Mouse (Mus musculus): ENCODE data around the gene Pde4d. TPM values are rescaled to one million over a fixed set of nuclear protein-coding genes. Genes with fewer than 3 reads are reported as not detected.

Gene Pde4d
- polyA plus RNA-seq, 1 experiment from 2014 or later = 12.9 TPM

DNA sequence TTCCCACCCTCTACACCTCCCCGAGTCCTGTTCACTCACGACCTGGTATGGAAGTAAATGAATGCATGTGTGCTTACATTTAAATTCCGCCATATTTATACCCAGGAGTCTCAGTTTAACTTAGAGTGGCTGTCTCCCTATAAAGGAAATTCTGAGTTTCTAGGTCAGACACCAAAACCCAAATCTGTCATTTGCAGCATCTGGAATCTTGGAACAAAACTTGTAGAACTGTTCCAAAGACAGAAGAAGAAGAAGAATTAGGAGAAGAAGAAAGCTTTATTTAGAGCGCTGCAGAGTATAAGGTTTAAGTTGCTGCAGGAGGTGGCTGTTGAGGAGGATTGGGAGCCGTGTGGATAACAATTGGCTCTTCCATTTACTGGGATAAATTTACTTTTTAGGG lies 1179.5 kb downstream of the Pde4d start:
- no peak overlapping the region for H3K4me2 ChIP-seq (ENCODE audit: low read depth, low read length)
- no peak overlapping the region for H3K9ac ChIP-seq (ENCODE audit: low read depth, low read length)
- H3K9me3 ChIP-seq (replicated peaks; ENCODE audit: control insufficient read depth, low read length) = no peaks in the 10 kb centered on the region
- H3K4me3 ChIP-seq (ENCODE audit: low read depth, low read length) = no peak overlapping the region
- H3K27me3 ChIP-seq (ENCODE audit: control insufficient read depth, insufficient read depth, low read depth, low read length) = no peaks in the 10 kb centered on the region
- H3K36me3 ChIP-seq (ENCODE audit: control insufficient read depth, insufficient read depth) = no peaks in the 10 kb centered on the region
- ATAC-seq (ENCODE audit: low read depth) = no peak
- 67% methylated on average over 5 of the region's 5 CpGs for WGBS (ENCODE audit: insufficient replicate concordance)
- no peak overlapping the region for H3K27ac ChIP-seq (ENCODE audit: low read length)
- H3K4me1 ChIP-seq (ENCODE audit: control insufficient read depth, low read depth, low read length) = peaks cover 12% of the 10 kb centered on the region

DNA sequence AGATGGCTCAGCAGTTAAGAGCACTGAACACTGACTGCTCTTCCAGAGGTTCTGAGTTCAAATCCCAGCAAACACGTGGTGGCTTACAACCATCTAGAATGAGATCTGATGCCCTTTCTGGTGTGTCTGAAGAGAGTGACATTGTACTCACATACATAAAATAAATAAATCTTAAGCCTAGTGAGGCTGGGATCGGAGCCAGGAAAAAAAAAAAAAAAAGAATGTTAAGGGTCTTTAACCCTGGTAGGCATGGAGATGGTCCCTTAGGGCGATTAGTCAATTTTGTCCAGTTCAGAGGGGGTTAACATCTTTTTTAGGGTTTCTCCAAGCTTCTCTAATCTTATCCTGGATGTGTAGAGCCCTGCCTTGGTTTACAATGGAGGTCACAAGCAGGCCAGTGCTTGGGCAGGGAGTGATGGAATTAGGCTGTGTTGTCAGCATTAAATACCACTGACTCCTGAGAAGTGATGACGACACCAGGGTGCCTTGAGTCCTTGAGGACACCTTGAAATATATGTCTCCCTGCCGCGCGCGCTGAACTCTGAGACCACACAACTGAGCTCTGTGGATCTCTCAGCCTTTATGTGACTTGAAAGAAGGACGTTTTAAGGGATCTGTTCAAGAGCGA lies 1181.8 kb downstream of the Pde4d start:
- no peaks in the 10 kb centered on the region for H3K36me3 ChIP-seq (ENCODE audit: control insufficient read depth, insufficient read depth)
- peak overlapping the region; percentile 73 for H3K27ac ChIP-seq (ENCODE audit: low read length)
- H3K9me3 ChIP-seq (replicated peaks; ENCODE audit: control insufficient read depth, low read length) = no peaks in the 10 kb centered on the region
- H3K4me1 ChIP-seq (ENCODE audit: control insufficient read depth, low read depth, low read length) = peaks cover 12% of the 10 kb centered on the region
- H3K4me2 ChIP-seq (ENCODE audit: low read depth, low read length) = no peak overlapping the region
- 67% methylated on average over 10 of the region's 10 CpGs for WGBS (ENCODE audit: insufficient replicate concordance)
- no peak overlapping the region for H3K9ac ChIP-seq (ENCODE audit: low read depth, low read length)
- no peaks in the 10 kb centered on the region for H3K27me3 ChIP-seq (ENCODE audit: control insufficient read depth, insufficient read depth, low read depth, low read length)
- no peak overlapping the region for H3K4me3 ChIP-seq (ENCODE audit: low read depth, low read length)
- no peak for ATAC-seq (ENCODE audit: low read depth)

DNA sequence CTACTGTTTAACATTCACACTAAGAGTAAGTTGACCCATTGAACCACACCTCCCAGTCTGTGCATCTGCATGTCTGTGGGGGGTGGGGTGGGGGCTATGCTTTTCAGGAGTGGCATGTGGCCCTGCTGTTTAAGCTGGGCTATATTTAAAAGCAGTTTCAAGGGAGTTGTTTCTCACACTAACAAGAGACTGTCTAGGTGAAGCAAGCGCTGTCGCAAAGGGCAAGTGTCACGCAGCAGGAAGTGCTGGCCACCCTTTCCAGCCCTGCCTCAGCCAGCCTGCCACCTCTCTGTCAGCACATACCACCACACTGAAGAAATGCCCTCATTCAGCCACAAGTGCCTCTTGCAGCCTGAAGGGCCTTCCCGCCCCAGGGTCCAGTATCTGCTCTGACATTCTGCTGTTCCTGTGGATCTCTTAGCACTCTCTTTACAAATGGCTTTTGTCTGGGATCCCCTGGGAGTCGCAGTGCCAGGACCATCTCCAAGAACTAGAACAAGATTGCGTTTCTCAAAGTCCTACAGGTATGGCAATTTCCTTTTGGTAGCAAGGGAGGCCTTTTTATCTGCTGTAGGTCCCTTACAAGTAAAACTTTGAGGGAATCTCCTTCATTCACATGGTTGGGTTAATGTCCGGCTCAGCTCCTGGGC lies 1182.8 kb downstream of the Pde4d start:
- 0 out of 2 replicates have a peak overlapping the region, but pooled peaks have one; percentile 19 for H3K4me3 ChIP-seq (ENCODE audit: low read depth, low read length)
- H3K4me2 ChIP-seq (ENCODE audit: low read depth, low read length) = peak overlapping the region; percentile 44
- H3K27me3 ChIP-seq (ENCODE audit: control insufficient read depth, insufficient read depth, low read depth, low read length) = no peaks in the 10 kb centered on the region
- WGBS (ENCODE audit: insufficient replicate concordance) = 17% methylated on average over 7 of the region's 7 CpGs
- H3K4me1 ChIP-seq (ENCODE audit: control insufficient read depth, low read depth, low read length) = peaks cover 12% of the 10 kb centered on the region
- H3K9ac ChIP-seq (ENCODE audit: low read depth, low read length) = peak overlapping the region; percentile 46
- peak; percentile 66 for ATAC-seq (ENCODE audit: low read depth)
- no peaks in the 10 kb centered on the region for H3K9me3 ChIP-seq (replicated peaks; ENCODE audit: control insufficient read depth, low read length)
- H3K27ac ChIP-seq (ENCODE audit: low read length) = peak overlapping the region; percentile 91
- H3K36me3 ChIP-seq (ENCODE audit: control insufficient read depth, insufficient read depth) = no peaks in the 10 kb centered on the region

DNA sequence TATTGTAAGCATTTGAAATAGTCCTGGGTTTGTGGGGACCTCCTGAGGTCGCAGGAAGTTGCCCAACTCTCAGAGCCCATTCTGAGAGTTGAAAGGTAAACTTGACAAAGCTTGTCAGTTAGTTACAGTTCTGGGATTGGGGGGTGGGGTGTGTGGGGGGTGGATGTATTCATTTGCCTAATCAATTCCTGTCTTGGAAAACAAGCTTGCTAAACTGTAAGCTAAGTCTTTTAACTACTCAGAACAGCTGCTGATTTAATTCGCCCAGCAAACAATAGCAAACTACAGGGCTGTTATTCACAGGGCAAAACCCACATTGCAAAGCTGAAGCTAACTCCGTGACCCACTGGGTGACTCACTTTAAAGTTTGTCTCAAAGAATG lies 1183.3 kb downstream of the Pde4d start:
- WGBS (ENCODE audit: insufficient replicate concordance) = 24% methylated on average over 3 of the region's 3 CpGs
- peaks cover 12% of the 10 kb centered on the region for H3K4me1 ChIP-seq (ENCODE audit: control insufficient read depth, low read depth, low read length)
- H3K4me2 ChIP-seq (ENCODE audit: low read depth, low read length) = peak overlapping the region; percentile 44
- peak; percentile 69 for ATAC-seq (ENCODE audit: low read depth)
- no peaks in the 10 kb centered on the region for H3K36me3 ChIP-seq (ENCODE audit: control insufficient read depth, insufficient read depth)
- peak overlapping the region; percentile 46 for H3K9ac ChIP-seq (ENCODE audit: low read depth, low read length)
- no peaks in the 10 kb centered on the region for H3K27me3 ChIP-seq (ENCODE audit: control insufficient read depth, insufficient read depth, low read depth, low read length)
- no peaks in the 10 kb centered on the region for H3K9me3 ChIP-seq (replicated peaks; ENCODE audit: control insufficient read depth, low read length)
- H3K27ac ChIP-seq (ENCODE audit: low read length) = peak overlapping the region; percentile 91
- H3K4me3 ChIP-seq (ENCODE audit: low read depth, low read length) = peak overlapping the region; percentile 25

DNA sequence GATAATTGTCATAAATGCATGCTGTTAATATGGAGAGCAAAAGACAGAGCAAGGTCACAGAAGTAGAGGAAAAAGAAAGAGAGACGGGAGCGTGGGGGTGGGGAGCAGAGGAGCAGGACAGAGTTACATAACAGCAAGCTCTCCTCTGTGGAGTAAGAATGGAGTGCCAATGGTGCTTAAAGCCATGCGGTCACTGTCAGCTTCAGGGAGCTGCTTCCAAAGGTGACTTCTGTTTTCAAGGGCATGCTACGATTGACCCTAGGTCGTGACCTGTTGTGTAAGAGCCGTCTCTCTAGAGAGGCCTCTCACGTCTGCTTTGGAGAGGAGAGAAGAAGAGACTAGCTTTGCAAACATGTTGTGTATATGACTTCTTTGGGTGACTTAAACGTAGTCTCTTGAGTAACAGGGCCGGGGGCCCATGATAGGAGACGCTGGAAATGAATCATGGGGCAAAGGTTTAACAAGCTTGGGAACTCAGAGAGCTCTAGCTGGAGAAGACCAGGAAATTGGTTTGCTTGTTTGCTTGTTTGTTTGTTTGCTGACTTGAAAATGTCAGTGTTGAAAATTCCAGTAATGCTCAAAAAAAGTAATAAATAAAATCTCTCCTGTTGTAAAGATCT lies 1186.3 kb downstream of the Pde4d start:
- WGBS (ENCODE audit: insufficient replicate concordance) = 58% methylated on average over 10 of the region's 10 CpGs
- ATAC-seq (ENCODE audit: low read depth) = peak; percentile 69
- no peaks in the 10 kb centered on the region for H3K36me3 ChIP-seq (ENCODE audit: control insufficient read depth, insufficient read depth)
- H3K4me2 ChIP-seq (ENCODE audit: low read depth, low read length) = peak overlapping the region; percentile 38
- H3K27ac ChIP-seq (ENCODE audit: low read length) = peak overlapping the region; percentile 26
- peaks cover 17% of the 10 kb centered on the region for H3K4me1 ChIP-seq (ENCODE audit: control insufficient read depth, low read depth, low read length)
- H3K27me3 ChIP-seq (ENCODE audit: control insufficient read depth, insufficient read depth, low read depth, low read length) = no peaks in the 10 kb centered on the region
- H3K9ac ChIP-seq (ENCODE audit: low read depth, low read length) = no peak overlapping the region
- no peak overlapping the region for H3K4me3 ChIP-seq (ENCODE audit: low read depth, low read length)
- H3K9me3 ChIP-seq (replicated peaks; ENCODE audit: control insufficient read depth, low read length) = no peaks in the 10 kb centered on the region

DNA sequence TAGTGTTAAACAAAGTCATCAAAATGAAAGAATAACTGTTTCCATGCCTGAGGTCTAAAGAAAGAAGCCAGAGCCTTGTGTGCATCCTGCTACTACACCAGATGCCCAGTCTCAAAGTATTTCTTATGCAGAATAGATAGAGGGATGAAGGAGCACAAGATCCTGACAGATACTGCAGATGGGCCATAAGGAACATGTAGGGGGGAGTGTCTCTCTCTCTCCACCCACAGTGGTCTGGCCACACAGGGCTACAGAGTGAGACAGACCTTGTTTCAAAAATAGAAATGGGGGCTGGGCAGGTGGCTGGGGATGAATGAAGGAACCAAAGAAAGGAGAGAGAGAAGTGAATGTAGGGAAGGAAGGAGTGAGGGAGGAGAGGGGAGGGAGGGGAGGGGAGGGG lies 1188.5 kb downstream of the Pde4d start:
- Histone ChIP-seq H3K36me3 (ENCODE audit: control insufficient read depth, insufficient read depth) (no peaks in the 10 kb centered on the region), H3K4me1 (ENCODE audit: control insufficient read depth, low read depth, low read length) (peaks cover 20% of the 10 kb centered on the region), H3K9me3 (replicated peaks; ENCODE audit: control insufficient read depth, low read length) (no peaks in the 10 kb centered on the region), H3K27ac (ENCODE audit: low read length) (no peak overlapping the region), H3K27me3 (ENCODE audit: control insufficient read depth, insufficient read depth, low read depth, low read length) (no peaks in the 10 kb centered on the region), H3K4me2 (ENCODE audit: low read depth, low read length) (no peak overlapping the region), H3K9ac (ENCODE audit: low read depth, low read length) (no peak overlapping the region), H3K4me3 (ENCODE audit: low read depth, low read length) (no peak overlapping the region)
- ATAC-seq (ENCODE audit: low read depth) = no peak

DNA sequence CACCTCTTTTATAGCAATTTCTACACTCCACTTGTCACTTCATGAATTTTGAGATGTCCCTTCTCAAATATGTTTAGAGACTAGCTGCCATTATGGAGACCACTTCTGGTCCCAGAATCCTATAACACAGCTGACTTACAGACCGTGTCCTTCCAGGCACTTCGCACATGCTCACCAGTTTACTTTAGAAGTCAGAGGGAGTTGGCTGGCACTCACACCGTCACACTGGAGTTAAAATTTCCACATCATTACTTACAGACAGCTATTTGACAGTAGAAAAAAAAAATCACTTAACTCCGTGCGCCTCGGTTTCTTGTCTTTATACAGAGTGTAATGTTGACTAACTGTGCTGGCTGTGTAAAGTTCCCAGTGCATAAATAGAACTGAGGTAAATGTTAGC lies 1189.5 kb downstream of the Pde4d start:
- Histone ChIP-seq H3K9ac (ENCODE audit: low read depth, low read length) (no peak overlapping the region), H3K27me3 (ENCODE audit: control insufficient read depth, insufficient read depth, low read depth, low read length) (no peaks in the 10 kb centered on the region), H3K9me3 (replicated peaks; ENCODE audit: control insufficient read depth, low read length) (no peaks in the 10 kb centered on the region), H3K27ac (ENCODE audit: low read length) (peak overlapping the region; percentile 73; the same call in 1 of the 2 replicates), H3K4me3 (ENCODE audit: low read depth, low read length) (no peak overlapping the region), H3K36me3 (ENCODE audit: control insufficient read depth, insufficient read depth) (no peaks in the 10 kb centered on the region), H3K4me2 (ENCODE audit: low read depth, low read length) (no peak overlapping the region), H3K4me1 (ENCODE audit: control insufficient read depth, low read depth, low read length) (peaks cover 26% of the 10 kb centered on the region)
- 73% methylated on average over 6 of the region's 6 CpGs for WGBS (ENCODE audit: insufficient replicate concordance)
- no peak for ATAC-seq (ENCODE audit: low read depth)

DNA sequence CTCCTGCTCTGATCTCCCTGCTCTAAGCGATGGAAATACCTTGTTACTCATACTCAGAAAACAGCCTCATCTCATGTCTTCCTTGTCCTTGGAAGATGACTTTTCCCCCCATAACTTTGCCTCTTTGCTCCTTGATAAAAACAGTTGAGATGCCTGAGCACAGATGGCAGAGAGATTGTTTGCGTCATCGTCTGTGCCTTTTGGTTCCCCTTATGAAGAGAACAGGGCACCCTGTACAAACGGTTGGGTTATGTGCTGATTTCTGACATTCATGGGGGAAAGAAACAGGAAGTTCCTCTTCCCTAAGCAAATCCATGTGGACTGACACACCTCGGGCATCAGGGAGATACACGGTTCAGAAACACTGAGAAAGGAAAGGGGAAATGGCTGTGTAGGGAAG lies 1191.8 kb downstream of the Pde4d start:
- no peaks in the 10 kb centered on the region for H3K27me3 ChIP-seq (ENCODE audit: control insufficient read depth, insufficient read depth, low read depth, low read length)
- WGBS (ENCODE audit: insufficient replicate concordance) = 30% methylated on average over 6 of the region's 6 CpGs
- H3K4me1 ChIP-seq (ENCODE audit: control insufficient read depth, low read depth, low read length) = peaks cover 46% of the 10 kb centered on the region
- H3K4me2 ChIP-seq (ENCODE audit: low read depth, low read length) = no peak overlapping the region
- no peaks in the 10 kb centered on the region for H3K36me3 ChIP-seq (ENCODE audit: control insufficient read depth, insufficient read depth)
- no peak overlapping the region for H3K27ac ChIP-seq (ENCODE audit: low read length)
- H3K9me3 ChIP-seq (replicated peaks; ENCODE audit: control insufficient read depth, low read length) = no peaks in the 10 kb centered on the region
- no peak overlapping the region for H3K9ac ChIP-seq (ENCODE audit: low read depth, low read length)
- no peak for ATAC-seq (ENCODE audit: low read depth)
- no peak overlapping the region for H3K4me3 ChIP-seq (ENCODE audit: low read depth, low read length)

DNA sequence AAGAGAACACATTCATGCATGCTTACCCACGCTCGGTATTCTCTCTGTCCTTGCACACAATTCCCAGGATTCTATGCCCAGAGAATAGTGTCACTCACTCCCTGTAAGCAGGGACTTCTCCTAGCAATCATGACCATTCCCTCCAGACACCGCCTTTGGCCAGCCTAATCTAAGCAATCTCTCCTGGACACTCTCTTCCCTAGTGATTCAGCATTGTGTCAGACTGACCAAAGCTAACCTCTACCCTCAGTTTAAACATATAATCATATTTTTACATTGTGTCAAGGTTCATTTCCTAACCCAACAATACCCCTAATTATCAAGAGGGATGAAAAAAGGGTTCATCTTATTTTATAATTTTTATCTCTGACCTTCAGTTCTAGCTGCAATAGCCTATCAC lies 1193.7 kb downstream of the Pde4d start:
- Histone ChIP-seq H3K9me3 (replicated peaks; ENCODE audit: control insufficient read depth, low read length) (no peaks in the 10 kb centered on the region), H3K9ac (ENCODE audit: low read depth, low read length) (no peak overlapping the region), H3K27me3 (ENCODE audit: control insufficient read depth, insufficient read depth, low read depth, low read length) (no peaks in the 10 kb centered on the region), H3K4me1 (ENCODE audit: control insufficient read depth, low read depth, low read length) (peaks cover 57% of the 10 kb centered on the region), H3K4me2 (ENCODE audit: low read depth, low read length) (no peak overlapping the region), H3K36me3 (ENCODE audit: control insufficient read depth, insufficient read depth) (no peaks in the 10 kb centered on the region), H3K27ac (ENCODE audit: low read length) (0 out of 2 replicates have a peak overlapping the region, but pooled peaks have one; percentile 3), H3K4me3 (ENCODE audit: low read depth, low read length) (no peak overlapping the region)
- ATAC-seq (ENCODE audit: low read depth) = no peak
- WGBS (ENCODE audit: insufficient replicate concordance) = 62% methylated on average over 3 of the region's 3 CpGs
